Mouse (Mus musculus) midbrain, embryonic 12.5 days (tissue): ENCODE data around the gene Pex16. TPM values are rescaled to one million over a fixed set of nuclear protein-coding genes. Genes with fewer than 3 reads are reported as not detected.
A peak's percentile ranks its signal among the peaks of the same experiment; 100 is the strongest.
"Not testable (repeated sequence)": the region's sequence is repeated elsewhere in the genome, so short reads cannot be mapped to it uniquely, and the experiment has no call there.

Experiments
- ATAC-seq: fragments of 200-750 bp; cut with Nextera tagmentation; 2 replicates; pipeline ENCODE4 v1.8.0; 2017; ENCODE audit warnings: low read depth, moderate TSS enrichment, moderate library complexity; ENCODE audit not compliant: low FRiP score
- H3K27ac ChIP-seq: fragments of 300-500 bp; sonication (generic); replicated peaks from 2 replicates; pipeline ENCODE4 v1.5.1; 2016; ENCODE audit warnings: mild to moderate bottlenecking
- H3K27me3 ChIP-seq: fragments of 300-500 bp; sonication (generic); 2 replicates; pipeline ENCODE4 v1.6.1; 2016; ENCODE audit warnings: mild to moderate bottlenecking
- H3K36me3 ChIP-seq: fragments of 300-500 bp; sonication (generic); 2 replicates; pipeline ENCODE4 v1.6.1; 2016
- H3K4me1 ChIP-seq: fragments of 300-500 bp; sonication (generic); 2 replicates; pipeline ENCODE4 v1.6.1; 2016
- H3K4me2 ChIP-seq: fragments of 300-500 bp; sonication (generic); replicated peaks from 2 replicates; pipeline ENCODE4 v1.6.1; 2016; ENCODE audit warnings: mild to moderate bottlenecking, moderate library complexity
- H3K4me3 ChIP-seq: fragments of 300-500 bp; sonication (generic); 2 replicates; pipeline ENCODE4 v1.5.1; 2016; ENCODE audit warnings: mild to moderate bottlenecking
- H3K9ac ChIP-seq: fragments of 300-500 bp; sonication (generic); replicated peaks from 2 replicates; pipeline ENCODE4 v1.6.1; 2016; ENCODE audit warnings: mild to moderate bottlenecking, moderate library complexity
- H3K9me3 ChIP-seq: fragments of 300-500 bp; sonication (generic); 2 replicates; pipeline ENCODE4 v1.6.1; 2016; ENCODE audit warnings: mild to moderate bottlenecking
- WGBS: fragments of 180-500 bp; shearing (Covaris S2); methylation state at CpG from one replicate; pipeline ENCODE4 v1.1.7; 2016; 5-methylcytosine and 5-hydroxymethylcytosine counted together
- polyA plus RNA-seq: library from polyadenylated mRNA; unstranded; fragments of >200 nt; fragmentation: Nextera tagmentation; extraction: Ambion mirVana; gene quantifications from 2 replicates; pipeline ENCODE4 v1.2.1, GENCODE M21; 2016

The Pex16 gene
- polyA plus RNA-seq, 1 experiment from 2014 or later, result 26.1 TPM

- ATAC-seq, result no peak
- Histone ChIP-seq H3K4me3 (no peak overlapping the region), H3K4me1 (peaks cover 59% of the 10 kb centered on the region), H3K9me3 (no peaks in the 10 kb centered on the region), H3K27me3 (peaks cover 12% of the 10 kb centered on the region; the same call in 1 of the 2 replicates), H3K9ac (no peak overlapping the region; the same call in 1 of the 2 replicates), H3K36me3 (peaks cover 20% of the 10 kb centered on the region), H3K4me2 (peak overlapping the region; percentile 92), H3K27ac (peak overlapping the region; percentile 79)
- 72% methylated on average over 6 of the region's 6 CpGs for WGBS
Observed at GRCm38 (mm10) chr2:92390206-92390930, 15.9 kb downstream of the Pex16 start.

- H3K9ac ChIP-seq, result no peak overlapping the region
- H3K27ac ChIP-seq, result peak overlapping the region; percentile 95
- H3K9me3 ChIP-seq, result no peaks in the 10 kb centered on the region
- peaks cover 12% of the 10 kb centered on the region; the same call in 1 of the 2 replicates for H3K27me3 ChIP-seq
- no peak for ATAC-seq
- H3K4me2 ChIP-seq, result peak overlapping the region; percentile 92
- peak overlapping the region; percentile 45; the same call in 1 of the 2 replicates for H3K4me3 ChIP-seq
- WGBS, result 86% methylated on average over 8 of the region's 8 CpGs
- H3K4me1 ChIP-seq, result peaks cover 59% of the 10 kb centered on the region
- H3K36me3 ChIP-seq, result peaks cover 13% of the 10 kb centered on the region
Observed at GRCm38 (mm10) chr2:92391116-92391515, 16.6 kb downstream of the Pex16 start.

- peak overlapping the region; percentile 95 for H3K27ac ChIP-seq
- peaks cover 12% of the 10 kb centered on the region; the same call in 1 of the 2 replicates for H3K27me3 ChIP-seq
- H3K4me1 ChIP-seq, result peaks cover 59% of the 10 kb centered on the region
- H3K4me2 ChIP-seq, result peak overlapping the region; percentile 92
- peaks cover 6% of the 10 kb centered on the region for H3K36me3 ChIP-seq
- H3K4me3 ChIP-seq, result peak overlapping the region; percentile 45
- ATAC-seq, result no peak; the same call in 1 of the 2 replicates
- WGBS, result 24% methylated on average over 11 of the region's 11 CpGs
- no peaks in the 10 kb centered on the region for H3K9me3 ChIP-seq
- peak overlapping the region; percentile 75 for H3K9ac ChIP-seq
Observed at GRCm38 (mm10) chr2:92391703-92392317, 17.3 kb downstream of the Pex16 start.

GRCm38 (mm10) chr2:92392318-92393264 lies 18.1 kb downstream of the Pex16 start:
- 4% methylated on average over 26 of the region's 26 CpGs for WGBS
- Histone ChIP-seq H3K9ac (peak overlapping the region; percentile 75), H3K36me3 (no peaks in the 10 kb centered on the region), H3K4me2 (peak overlapping the region; percentile 92), H3K4me1 (peaks cover 63% of the 10 kb centered on the region), H3K4me3 (peak overlapping the region; percentile 45), H3K9me3 (no peaks in the 10 kb centered on the region), H3K27me3 (peaks cover 12% of the 10 kb centered on the region; the same call in 1 of the 2 replicates), H3K27ac (peak overlapping the region; percentile 95)
- ATAC-seq, result peak; percentile 7

GRCm38 (mm10) chr2:92395535-92395934 lies 21.1 kb downstream of the Pex16 start:
- Histone ChIP-seq H3K4me1 (peaks cover 61% of the 10 kb centered on the region), H3K9ac (no peak overlapping the region), H3K27me3 (peaks cover 12% of the 10 kb centered on the region), H3K27ac (no peak overlapping the region), H3K4me3 (no peak overlapping the region), H3K4me2 (no peak overlapping the region), H3K36me3 (no peaks in the 10 kb centered on the region), H3K9me3 (no peaks in the 10 kb centered on the region)
- WGBS, result 84% methylated on average over 3 of the region's 3 CpGs
- ATAC-seq, result no peak

- H3K27ac ChIP-seq, result no peak overlapping the region
Observed at GRCm38 (mm10) chr2:92397436-92397835, 23.0 kb downstream of the Pex16 start.

GRCm38 (mm10) chr2:92399877-92400276 lies 25.4 kb downstream of the Pex16 start:
- H3K9me3 ChIP-seq, H3K27ac ChIP-seq, ATAC-seq, H3K27me3 ChIP-seq: not testable (repeated sequence)
- H3K4me2 ChIP-seq, result peak overlapping the region; percentile 89
- H3K4me1 ChIP-seq, result peaks cover 39% of the 10 kb centered on the region
- peak overlapping the region; percentile 83 for H3K4me3 ChIP-seq
- peak overlapping the region; percentile 24; the same call in 1 of the 2 replicates for H3K9ac ChIP-seq
- peaks cover 13% of the 10 kb centered on the region for H3K36me3 ChIP-seq
- 47% methylated on average over 4 of the region's 4 CpGs for WGBS

More at GRCm38 (mm10) chr2:92397436-92397835, 23.0 kb downstream of the Pex16 start:
- ATAC-seq, result no peak
- no peaks in the 10 kb centered on the region for H3K36me3 ChIP-seq
- no peak overlapping the region for H3K4me3 ChIP-seq
- no peak overlapping the region for H3K4me2 ChIP-seq
- peaks cover 12% of the 10 kb centered on the region for H3K27me3 ChIP-seq
- peaks cover 49% of the 10 kb centered on the region for H3K4me1 ChIP-seq
- 0 out of 2 replicates have a peak overlapping the region, but pooled peaks have one; percentile 15 for H3K9ac ChIP-seq
- H3K9me3 ChIP-seq, result no peaks in the 10 kb centered on the region
- 92% methylated on average over 1 of the region's 1 CpGs for WGBS

GRCm38 (mm10) chr2:92400682-92401081 lies 26.2 kb downstream of the Pex16 start:
- Histone ChIP-seq H3K36me3 (peaks cover 21% of the 10 kb centered on the region), H3K4me2 (peak overlapping the region; percentile 89), H3K27ac (peak overlapping the region; percentile 61), H3K27me3 (no peaks in the 10 kb centered on the region; the same call in 1 of the 2 replicates), H3K4me1 (peaks cover 41% of the 10 kb centered on the region), H3K4me3 (peak overlapping the region; percentile 83), H3K9ac (peak overlapping the region; percentile 96), H3K9me3 (no peaks in the 10 kb centered on the region)
- 2% methylated on average over 22 of the region's 22 CpGs for WGBS
- ATAC-seq, result 0 out of 2 replicates have a peak, but pooled peaks have one; percentile 16

GRCm38 (mm10) chr2:92401091-92401561 lies 26.6 kb downstream of the Pex16 start, which contains the start of gene Mapk8ip1:
TSS of gene Mapk8ip1 (minus strand) at chr2:92401263.
- Histone ChIP-seq H3K9me3 (no peaks in the 10 kb centered on the region), H3K27ac (peak within 1 kb of the TSS; percentile 61), H3K36me3 (peaks cover 25% of the 10 kb centered on the region), H3K4me3 (peak within 1 kb of the TSS; percentile 83), H3K9ac (peak within 1 kb of the TSS; percentile 96), H3K27me3 (no peaks in the 10 kb centered on the region; the same call in 1 of the 2 replicates), H3K4me1 (peaks cover 44% of the 10 kb centered on the region), H3K4me2 (peak within 1 kb of the TSS; percentile 89)
- ATAC-seq, result peak; percentile 69
- 2% methylated on average over 31 of the region's 59 CpGs for WGBS

GRCm38 (mm10) chr2:92402591-92403326 lies 28.3 kb downstream of the Pex16 start:
- peaks cover 35% of the 10 kb centered on the region for H3K4me1 ChIP-seq
- H3K36me3 ChIP-seq, result peaks cover 34% of the 10 kb centered on the region
- H3K27ac ChIP-seq, result no peak overlapping the region; the same call in 1 of the 2 replicates
- H3K4me2 ChIP-seq, result no peak overlapping the region
- no peaks in the 10 kb centered on the region for H3K9me3 ChIP-seq
- no peaks in the 10 kb centered on the region; the same call in 1 of the 2 replicates for H3K27me3 ChIP-seq
- ATAC-seq, result no peak
- 70% methylated on average over 4 of the region's 4 CpGs for WGBS
- H3K9ac ChIP-seq, result no peak overlapping the region
- H3K4me3 ChIP-seq, result no peak overlapping the region
